Mouse (Mus musculus): Measurements from ENCODE around the gene Tmprss13.

The Tmprss13 gene

GRCm38 (mm10) chr9:45380411-45381251, 61.7 kb downstream of the Tmprss13 start:
- in situ Hi-C loops (cut with MboI; ENCODE audit: low sequenced_read_pairs), result loop anchor here (10.0 kb wide), 1 partner anchor 76 kb away; no protein-coding TSS in a partner anchor

DNA sequence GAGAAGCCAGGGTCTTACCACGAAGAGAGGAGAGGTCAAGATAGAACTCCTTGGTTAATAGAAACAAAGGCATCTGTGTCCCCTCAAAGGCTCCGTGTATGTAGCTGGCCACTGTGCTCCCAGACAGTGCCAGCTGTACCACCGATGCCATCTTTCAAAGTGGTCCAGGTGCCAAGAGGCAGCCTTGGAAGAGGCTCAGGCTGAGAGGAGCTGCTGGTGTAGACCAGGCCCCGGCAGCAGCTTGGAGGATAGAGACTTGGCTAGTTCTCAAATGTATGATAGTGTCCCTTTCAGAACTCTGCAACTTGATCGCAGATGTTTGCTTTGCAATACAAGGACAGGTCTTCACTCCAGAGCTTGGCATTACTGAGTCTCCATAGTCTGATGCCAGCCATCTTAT, 63.4 kb downstream of the Tmprss13 start:
- in situ Hi-C loops (cut with MboI; ENCODE audit: low sequenced_read_pairs), result loop anchor here (10.0 kb wide), 1 partner anchor 78 kb away; no protein-coding TSS in a partner anchor

DNA sequence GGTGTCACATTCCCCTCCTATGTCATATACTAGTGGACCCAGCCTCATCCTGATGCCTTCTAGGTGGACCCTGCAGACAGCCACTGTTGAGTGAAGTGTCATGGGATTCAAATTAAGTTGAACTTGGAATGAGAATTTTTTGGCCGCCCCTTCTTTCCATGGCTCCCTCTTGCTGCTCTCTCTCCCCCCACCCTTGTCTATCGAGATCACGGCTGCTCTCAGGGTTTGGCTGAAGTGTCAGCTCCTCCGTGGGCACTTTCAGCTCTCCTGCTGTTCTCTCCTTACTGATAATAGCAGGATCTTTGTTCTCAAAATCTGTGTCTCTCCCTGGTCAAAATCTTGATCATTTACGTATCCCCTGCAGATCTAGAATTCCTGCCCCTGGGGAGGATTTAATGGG, 63.9 kb downstream of the Tmprss13 start:
- in situ Hi-C loops (cut with MboI; ENCODE audit: low sequenced_read_pairs), result loop anchor here (10.0 kb wide), 1 partner anchor 78 kb away; no protein-coding TSS in a partner anchor

DNA sequence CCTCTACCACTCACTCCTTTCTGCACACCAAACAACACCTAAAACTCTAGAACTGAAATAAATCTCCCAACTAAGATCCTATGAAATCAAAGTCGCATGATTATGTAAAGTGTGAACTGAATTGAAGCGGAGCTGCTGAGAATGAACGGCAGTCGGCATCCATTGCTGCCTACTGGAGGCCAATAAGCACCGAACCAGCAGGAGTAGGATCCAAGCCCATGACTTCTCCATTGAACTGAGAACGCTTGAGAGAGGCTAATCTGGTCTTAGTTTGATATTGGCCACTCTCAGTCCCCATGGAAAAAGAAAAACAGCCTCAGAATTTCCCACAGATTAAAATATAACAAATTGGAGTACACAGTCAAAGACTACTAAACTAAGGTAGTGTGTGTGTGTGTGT, 65.0 kb downstream of the Tmprss13 start:
- in situ Hi-C loops (cut with MboI; ENCODE audit: low sequenced_read_pairs), result loop anchor here (10.0 kb wide), 1 partner anchor 79 kb away; no protein-coding TSS in a partner anchor

- in situ Hi-C loops (cut with MboI; ENCODE audit: low sequenced_read_pairs), result loop anchor here (5.0 to 10.0 kb wide), 2 partner anchors 82 to 164 kb away; no protein-coding TSS in a partner anchor
Measured at GRCm38 (mm10) chr9:45386698-45387097, 67.8 kb downstream of the Tmprss13 start.

GRCm38 (mm10) chr9:45388385-45388994, 69.6 kb downstream of the Tmprss13 start:
- in situ Hi-C loops (cut with MboI; ENCODE audit: low sequenced_read_pairs), result loop anchor here (5.0 to 10.0 kb wide), 2 partner anchors 84 to 166 kb away; no protein-coding TSS in a partner anchor

GRCm38 (mm10) chr9:45389596-45389995, 70.7 kb downstream of the Tmprss13 start:
- in situ Hi-C loops (cut with MboI; ENCODE audit: low sequenced_read_pairs), result loop anchor here (5.0 to 10.0 kb wide), 2 partner anchors 85 to 167 kb away; no protein-coding TSS in a partner anchor

DNA sequence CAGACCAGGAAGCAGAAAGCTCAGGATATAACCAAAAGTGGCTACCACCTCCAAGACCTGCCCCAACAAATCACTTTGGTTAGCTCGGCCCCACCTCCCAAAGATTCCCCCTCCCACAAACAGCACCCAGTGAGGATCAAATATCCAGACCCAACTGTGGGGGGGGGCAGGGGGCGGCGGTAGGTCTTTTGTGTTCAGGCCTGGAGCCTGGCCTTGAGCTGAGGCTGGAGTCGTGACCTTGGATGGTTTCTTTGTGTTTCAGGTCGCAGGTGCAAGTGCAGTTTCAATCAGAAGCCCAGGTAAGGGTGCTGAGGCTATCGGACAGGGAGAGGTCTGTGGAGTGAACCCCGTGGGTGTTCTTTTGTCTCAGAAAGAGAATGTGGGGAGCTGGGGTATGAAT, 72.4 kb downstream of the Tmprss13 start:
- in situ Hi-C loops (cut with MboI; ENCODE audit: low sequenced_read_pairs), result no loop called here

DNA sequence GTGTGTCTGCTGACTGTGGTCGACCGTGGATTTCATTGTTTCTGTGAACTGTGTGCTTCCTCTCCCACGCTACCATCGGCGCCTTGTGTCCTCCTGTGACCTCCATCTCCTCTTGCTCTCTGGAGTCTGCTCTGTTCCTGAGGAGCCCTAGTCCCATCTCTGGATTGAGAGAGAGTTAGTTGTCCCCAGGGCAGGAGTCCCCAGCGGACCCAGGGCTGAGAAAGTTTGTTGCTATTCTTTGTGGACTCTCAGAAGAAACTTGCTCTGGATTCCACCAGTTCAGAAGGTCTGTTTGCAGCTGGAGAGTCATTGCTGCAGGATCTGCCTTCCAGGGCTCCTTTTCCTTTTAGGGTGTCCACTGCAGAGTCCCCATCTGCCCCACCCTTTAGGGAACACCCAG, 76.3 kb downstream of the Tmprss13 start:
- in situ Hi-C loops (cut with MboI; ENCODE audit: low sequenced_read_pairs), result no loop called here

DNA sequence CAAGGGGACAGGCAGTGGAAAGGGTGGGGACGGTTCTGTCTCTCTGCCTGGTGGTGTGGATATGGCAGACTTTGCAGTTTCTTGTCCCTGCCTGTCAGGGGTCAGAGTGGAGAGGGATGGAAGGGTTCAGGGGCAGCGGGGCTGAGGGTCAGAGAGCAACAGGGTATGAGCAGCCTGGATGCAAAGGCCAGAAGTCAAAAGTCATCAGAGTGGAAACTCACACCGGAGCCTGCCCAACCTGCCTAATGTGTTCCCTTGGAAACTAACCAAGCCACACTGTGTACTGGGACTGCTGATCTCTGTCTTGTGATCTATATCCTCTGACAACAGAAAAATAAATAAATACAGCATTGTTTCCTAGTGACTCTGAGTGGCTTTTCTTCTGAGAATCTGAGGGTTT, 76.9 kb downstream of the Tmprss13 start:
- in situ Hi-C loops (cut with MboI; ENCODE audit: low sequenced_read_pairs), result no loop called here

Data from CH12F3 (cell line).